Mouse (Mus musculus) heart, embryonic 14.5 days (tissue): ENCODE results near the gene Srm. TPM values are rescaled to one million over a fixed set of nuclear protein-coding genes. Genes with fewer than 3 reads are reported as not detected.
A peak's percentile ranks its signal among the peaks of the same experiment; 100 is the strongest.

Source experiments
- ATAC-seq: fragments of 200-750 bp; cut with Nextera tagmentation; 2 replicates; pipeline ENCODE4 v1.8.0; 2017; ENCODE audit warnings: low read depth, moderate TSS enrichment; ENCODE audit not compliant: insufficient number of reproducible peaks, insufficient read depth, low FRiP score
- H3K27ac ChIP-seq, 2 experiments: fragments of 200-500 bp in 1 of 2; fragments of 300-500 bp in 1 of 2; sonication (generic) in 1 of 2; replicated peaks in 1 of 2; 2 replicates each; pipeline ENCODE4 v1.5.1; 2012 to 2014; ENCODE audit warnings: low read depth in 2 of 2, low read length in 2 of 2, control low read depth in 1 of 2, mild to moderate bottlenecking in 1 of 2, mixed read lengths in 1 of 2; ENCODE audit not compliant: control insufficient read depth in 1 of 2, insufficient read depth in 1 of 2
- H3K27me3 ChIP-seq: fragments of 300-500 bp; sonication (generic); 2 replicates; pipeline ENCODE4 v1.6.1; 2014; ENCODE audit warnings: mild to moderate bottlenecking, low read length, control low read depth; ENCODE audit not compliant: control insufficient read depth, insufficient read depth
- H3K36me3 ChIP-seq: fragments of 300-500 bp; sonication (generic); 2 replicates; pipeline ENCODE4 v1.6.1; 2014; ENCODE audit warnings: mild to moderate bottlenecking, control low read depth, low read length, mixed read lengths; ENCODE audit not compliant: control insufficient read depth, insufficient read depth
- H3K4me1 ChIP-seq, 2 experiments: fragments of 200-500 bp in 1 of 2; fragments of 300-500 bp in 1 of 2; sonication (generic) in 1 of 2; 2 replicates each; pipeline ENCODE4 v1.6.1; 2012 to 2014; ENCODE audit warnings: low read length in 2 of 2, control low read depth in 1 of 2, mixed read lengths in 1 of 2; ENCODE audit not compliant: control insufficient read depth in 2 of 2, insufficient read depth in 2 of 2
- H3K4me2 ChIP-seq: fragments of 300-500 bp; sonication (generic); 2 replicates; pipeline ENCODE4 v1.6.1; 2014; ENCODE audit warnings: mild to moderate bottlenecking, low read length
- H3K4me3 ChIP-seq, 2 experiments: fragments of 200-500 bp in 1 of 2; fragments of 300-500 bp in 1 of 2; sonication (generic) in 1 of 2; 2 replicates each; pipeline ENCODE4 v1.5.1; 2012 to 2014; ENCODE audit warnings: low read length in 2 of 2, mild to moderate bottlenecking in 2 of 2, control low read depth in 1 of 2, low read depth in 1 of 2, moderate library complexity in 1 of 2; ENCODE audit not compliant: control insufficient read depth in 1 of 2, insufficient read depth in 1 of 2
- H3K9ac ChIP-seq: fragments of 300-500 bp; sonication (generic); 2 replicates; pipeline ENCODE4 v1.6.1; 2014; ENCODE audit warnings: mild to moderate bottlenecking, low read length
- H3K9me3 ChIP-seq: fragments of 300-500 bp; sonication (generic); 2 replicates; pipeline ENCODE4 v1.6.1; 2016; ENCODE audit warnings: low read length, control low read depth; ENCODE audit not compliant: control insufficient read depth
- WGBS: fragments of 180-500 bp; shearing (Covaris S2); extraction: QIAGEN DNeasy Blood & Tissue Kit; methylation state at CpG from one replicate; pipeline ENCODE4 v1.1.7; 2014; 5-methylcytosine and 5-hydroxymethylcytosine counted together
- polyA plus RNA-seq: library from polyadenylated mRNA; unstranded; fragments of >200 nt; fragmentation: Nextera tagmentation; extraction: Ambion mirVana; gene quantifications from 2 replicates; pipeline ENCODE4 v1.2.1, GENCODE M21; 2014

Srm gene
- polyA plus RNA-seq, 1 experiment from 2014 or later = 101 TPM

DNA sequence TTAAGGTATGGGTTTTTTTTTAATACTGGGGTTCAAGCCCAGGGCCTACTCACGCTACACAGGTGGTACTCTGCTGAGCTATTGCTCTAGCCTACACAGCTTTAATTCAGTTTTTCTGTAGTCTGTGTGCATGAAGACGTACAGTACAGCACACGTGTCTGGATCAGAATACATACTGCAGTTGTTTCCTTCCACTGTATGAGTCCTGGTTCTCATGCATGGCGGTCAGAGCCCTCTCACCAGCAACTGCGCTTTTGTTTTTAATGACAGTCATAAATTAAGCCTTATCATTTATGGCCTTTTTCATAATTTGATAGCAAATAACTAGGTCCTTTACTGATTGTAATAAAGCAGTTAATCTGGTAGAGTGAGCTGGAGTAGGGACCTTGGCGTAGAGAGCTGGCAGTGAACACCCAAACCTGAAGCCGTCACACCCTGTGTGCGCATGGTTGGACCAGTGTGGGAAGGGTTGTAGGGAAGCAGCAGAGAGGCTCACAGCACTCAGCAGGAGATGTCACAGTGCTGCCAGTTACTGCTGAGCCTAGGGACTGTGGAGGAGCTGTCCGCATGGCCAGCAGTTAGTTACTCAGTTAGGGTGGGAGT lies 20.5 kb upstream of the Srm start:
- Histone ChIP-seq H3K4me1 (no peaks in the 10 kb centered on the region), H3K27ac (no peak overlapping the region), H3K4me2 (no peak overlapping the region), H3K9ac (no peak overlapping the region), H3K4me3 (no peak overlapping the region), H3K36me3 (peaks cover 98% of the 10 kb centered on the region), H3K27me3 (no peaks in the 10 kb centered on the region), H3K9me3 (no peaks in the 10 kb centered on the region)
- WGBS = 93% methylated on average over 9 of the region's 9 CpGs
- ATAC-seq = no peak

DNA sequence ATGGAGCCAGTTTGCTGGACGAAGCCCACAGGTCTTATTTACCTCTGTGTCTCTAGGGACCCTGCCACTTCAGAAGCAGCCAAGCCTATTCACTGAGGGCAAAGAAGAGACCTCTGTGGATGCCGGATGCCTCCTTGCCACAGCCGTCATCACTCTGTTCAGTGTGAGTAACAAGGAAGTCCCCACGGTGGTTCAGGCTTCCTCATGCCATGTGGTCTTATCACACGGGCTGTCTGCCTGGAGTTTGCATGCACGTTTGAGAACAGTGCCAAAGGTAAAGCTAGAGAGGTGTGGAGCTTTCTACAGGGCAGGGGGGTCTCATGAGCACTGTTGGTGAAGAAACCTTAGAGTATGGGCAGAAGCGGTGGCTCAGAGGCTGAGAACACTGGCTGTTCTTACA lies 18.1 kb upstream of the Srm start:
- WGBS = 81% methylated on average over 7 of the region's 7 CpGs
- H3K4me3 ChIP-seq = no peak overlapping the region
- H3K36me3 ChIP-seq = peaks cover 98% of the 10 kb centered on the region
- H3K9ac ChIP-seq = no peak overlapping the region
- H3K4me1 ChIP-seq = no peaks in the 10 kb centered on the region
- H3K9me3 ChIP-seq = no peaks in the 10 kb centered on the region
- ATAC-seq = no peak
- no peak overlapping the region for H3K27ac ChIP-seq
- no peak overlapping the region for H3K4me2 ChIP-seq
- H3K27me3 ChIP-seq = no peaks in the 10 kb centered on the region

DNA sequence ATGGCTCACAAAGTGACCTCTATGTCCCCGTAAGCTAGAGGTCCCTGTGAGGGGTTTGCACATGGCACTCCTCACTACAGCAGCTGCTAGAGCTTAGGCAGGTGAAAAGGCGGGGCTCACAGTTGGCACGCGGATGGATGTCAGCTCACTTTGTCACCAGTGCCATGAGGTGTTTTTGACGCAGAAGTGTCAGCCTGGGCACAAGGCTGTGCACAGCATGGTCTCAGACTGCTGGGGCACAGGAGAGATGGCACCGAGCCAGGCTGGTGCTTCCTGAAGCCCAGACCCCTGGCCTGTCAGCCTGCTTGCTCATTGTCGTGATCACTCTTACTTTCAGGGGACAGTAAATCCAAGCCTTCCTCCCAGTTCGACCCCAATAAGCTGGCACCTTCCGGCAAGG lies 10.5 kb upstream of the Srm start:
- Histone ChIP-seq H3K9ac (no peak overlapping the region), H3K4me2 (no peak overlapping the region), H3K4me1 (no peaks in the 10 kb centered on the region), H3K27me3 (no peaks in the 10 kb centered on the region), H3K4me3 (no peak overlapping the region), H3K9me3 (no peaks in the 10 kb centered on the region), H3K27ac (no peak overlapping the region), H3K36me3 (peaks cover 78% of the 10 kb centered on the region)
- ATAC-seq = no peak
- WGBS = 82% methylated on average over 9 of the region's 9 CpGs

DNA sequence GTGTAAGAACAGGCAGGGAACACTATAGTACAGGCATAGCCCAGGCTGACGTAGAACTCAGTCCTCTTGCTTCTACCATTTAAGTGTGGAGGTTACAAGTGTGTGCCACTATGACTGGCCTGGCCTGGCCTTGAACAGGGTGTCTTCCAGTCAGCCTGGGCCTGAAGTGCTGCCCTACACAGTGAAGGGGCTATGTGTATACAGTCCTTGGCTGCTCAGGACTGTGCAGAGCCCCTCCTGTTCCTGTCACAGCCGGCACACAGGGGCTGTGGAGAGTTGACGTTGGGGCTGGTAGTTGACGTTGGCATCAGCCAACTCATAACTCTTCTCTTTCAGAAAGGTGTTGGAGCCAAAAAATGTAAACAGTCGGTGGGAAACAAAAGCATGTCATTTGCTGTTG lies 9.9 kb upstream of the Srm start:
- H3K36me3 ChIP-seq = peaks cover 71% of the 10 kb centered on the region
- ATAC-seq = no peak

DNA sequence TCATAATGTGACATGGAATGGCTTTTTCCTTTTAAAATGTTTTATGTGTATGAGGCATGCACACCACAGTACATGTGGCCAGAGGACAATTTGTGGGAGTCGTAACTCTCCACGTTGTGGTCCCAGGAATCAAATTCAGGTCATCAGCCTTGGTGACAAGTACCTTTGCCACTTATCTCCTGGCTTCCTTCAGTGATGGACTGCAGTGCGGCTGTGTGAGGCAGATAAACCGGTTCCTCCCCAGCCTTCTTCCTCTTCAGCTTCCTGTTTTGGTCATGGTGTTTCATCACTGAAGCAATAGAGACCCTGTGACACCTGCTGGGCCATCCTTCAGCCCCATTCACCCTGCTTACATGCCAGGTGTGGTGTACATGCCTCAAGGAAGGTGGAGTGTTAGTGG lies 8.0 kb upstream of the Srm start:
- 39% methylated on average over 4 of the region's 4 CpGs for WGBS
- H3K9me3 ChIP-seq = no peaks in the 10 kb centered on the region
- H3K4me3 ChIP-seq = no peak overlapping the region
- no peak overlapping the region for H3K27ac ChIP-seq
- no peaks in the 10 kb centered on the region for H3K4me1 ChIP-seq
- no peak for ATAC-seq
- H3K9ac ChIP-seq = no peak overlapping the region
- no peaks in the 10 kb centered on the region for H3K27me3 ChIP-seq
- no peak overlapping the region for H3K4me2 ChIP-seq
- H3K36me3 ChIP-seq = peaks cover 53% of the 10 kb centered on the region

More for the DNA sequence above, 9.9 kb upstream of the Srm start:
- H3K4me1 ChIP-seq = no peaks in the 10 kb centered on the region
- H3K9me3 ChIP-seq = no peaks in the 10 kb centered on the region
- no peaks in the 10 kb centered on the region for H3K27me3 ChIP-seq
- 90% methylated on average over 5 of the region's 5 CpGs for WGBS
- no peak overlapping the region for H3K9ac ChIP-seq
- H3K4me2 ChIP-seq = no peak overlapping the region
- no peak overlapping the region for H3K4me3 ChIP-seq
- H3K27ac ChIP-seq = no peak overlapping the region

DNA sequence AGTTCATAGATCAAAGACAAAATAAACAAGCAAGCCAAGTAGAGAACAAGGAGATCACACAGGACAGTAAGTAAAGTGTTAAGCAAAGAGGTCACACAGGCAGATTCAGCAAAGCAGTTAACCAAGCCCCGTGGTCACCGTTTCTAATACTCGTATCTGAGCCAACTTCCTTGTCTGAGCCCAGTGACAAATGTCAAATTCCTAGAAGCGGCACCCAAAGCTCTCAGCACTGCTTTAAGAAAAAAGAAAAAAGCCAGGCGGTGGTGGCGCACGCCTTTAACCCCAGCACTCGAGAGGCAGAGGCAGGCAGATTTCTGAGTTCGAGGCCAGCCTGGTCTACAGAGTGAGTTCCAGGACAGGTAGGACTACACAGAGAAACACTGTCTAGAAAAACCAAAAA lies 4.7 kb upstream of the Srm start:
- H3K9ac ChIP-seq = no peak overlapping the region
- H3K4me2 ChIP-seq = no peak overlapping the region
- no peaks in the 10 kb centered on the region for H3K9me3 ChIP-seq
- H3K27ac ChIP-seq = no peak overlapping the region
- 66% methylated on average over 9 of the region's 9 CpGs for WGBS
- H3K4me3 ChIP-seq = no peak overlapping the region
- H3K36me3 ChIP-seq = peaks cover 19% of the 10 kb centered on the region
- ATAC-seq = no peak
- no peaks in the 10 kb centered on the region for H3K27me3 ChIP-seq
- peaks cover 0 to 5% of the 10 kb centered on the region in 2 experiments; a peak in 3 of 4 replicates for H3K4me1 ChIP-seq

DNA sequence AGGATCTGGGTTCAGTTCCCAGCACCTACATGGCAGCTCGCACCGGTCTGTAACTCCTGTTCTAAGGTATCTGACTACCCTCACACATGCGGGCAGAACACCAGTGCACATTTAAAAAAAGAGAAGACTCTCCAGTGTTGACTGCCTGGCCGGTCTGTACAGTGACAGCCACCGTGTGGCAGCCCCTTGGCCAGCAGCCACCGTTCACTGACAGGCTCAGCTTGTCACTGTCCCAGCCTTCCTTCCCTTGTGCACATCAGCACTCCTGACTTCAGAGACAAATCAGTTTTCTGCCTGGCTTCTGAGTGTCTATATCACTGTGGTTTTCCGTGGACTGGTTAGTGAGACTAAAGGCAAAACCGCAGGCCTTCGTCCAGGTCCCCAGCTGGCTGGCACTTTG lies 2.5 kb upstream of the Srm start:
- H3K9ac ChIP-seq = no peak overlapping the region
- no peak overlapping the region for H3K4me2 ChIP-seq
- no peak overlapping the region for H3K4me3 ChIP-seq
- ATAC-seq = no peak
- no peaks in the 10 kb centered on the region for H3K27me3 ChIP-seq
- 0 out of 4 replicates have a peak overlapping the region, but pooled peaks of 1 of the 2 experiments have one; percentile 3 for H3K27ac ChIP-seq
- WGBS = 51% methylated on average over 9 of the region's 9 CpGs
- no peaks in the 10 kb centered on the region for H3K9me3 ChIP-seq
- H3K4me1 ChIP-seq = peaks cover 11 to 12% of the 10 kb centered on the region in 2 experiments
- H3K36me3 ChIP-seq = peaks cover 12% of the 10 kb centered on the region

DNA sequence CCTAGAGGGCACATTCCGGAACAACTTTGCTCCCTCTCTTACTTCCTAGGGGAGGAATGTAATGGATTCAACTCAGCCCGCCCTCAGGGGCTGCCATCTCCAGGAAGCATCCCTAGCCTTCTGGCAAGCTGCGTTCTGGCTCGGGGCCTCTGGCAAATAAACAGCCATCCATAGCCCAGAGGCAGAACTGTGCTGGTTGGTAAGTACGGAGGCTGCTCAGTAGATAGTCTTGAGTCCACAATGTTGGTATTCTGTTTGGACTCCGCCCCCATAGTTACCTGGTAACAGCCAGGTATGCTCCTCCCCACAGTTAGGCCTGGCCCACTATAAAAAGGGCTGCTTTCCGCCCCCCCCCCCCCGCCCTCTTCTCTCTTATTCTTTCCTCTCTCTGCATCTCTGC lies 1.7 kb upstream of the Srm start:
- no peaks in the 10 kb centered on the region for H3K27me3 ChIP-seq
- H3K4me1 ChIP-seq = peaks cover 11 to 12% of the 10 kb centered on the region in 2 experiments
- H3K9me3 ChIP-seq = no peaks in the 10 kb centered on the region
- H3K4me3 ChIP-seq = no peak overlapping the region
- ATAC-seq = no peak
- H3K27ac ChIP-seq = no peak overlapping the region
- 68% methylated on average over 8 of the region's 8 CpGs for WGBS
- H3K36me3 ChIP-seq = peaks cover 19% of the 10 kb centered on the region
- no peak overlapping the region for H3K9ac ChIP-seq
- H3K4me2 ChIP-seq = no peak overlapping the region
